Mouse (Mus musculus): ENCODE measurements around the gene Mrgprb2.

The Mrgprb2 gene

DNA sequence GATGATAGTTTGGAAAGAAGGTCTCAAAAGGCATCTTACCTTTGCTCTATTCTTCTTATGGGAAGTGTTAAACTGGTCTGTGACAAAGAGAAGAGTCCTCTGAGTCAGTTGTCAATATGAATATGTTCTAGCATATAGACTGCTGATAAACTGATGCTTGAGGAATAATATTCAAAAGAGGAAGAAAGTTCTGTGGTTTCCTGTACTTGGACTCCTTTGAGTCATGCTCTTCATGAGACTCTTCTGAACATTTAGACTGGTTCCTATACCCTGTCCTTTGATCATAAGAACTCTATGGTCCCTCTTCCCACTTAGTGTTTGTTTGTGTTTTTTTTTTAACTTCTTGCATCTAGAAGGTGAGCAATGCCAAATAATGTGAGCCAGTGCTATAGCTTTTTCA, at the start of gene Mrgprb2:
Gene Mrgprb2 (minus strand): TSS at position 101 of the 400 bp plus-strand sequence.
- DNase-seq (ENCODE audit: low spot score in 2 of 2) = no peak

Measured in frontal cortex, postnatal 25 days (tissue).